Mouse (Mus musculus) megakaryocyte-erythroid progenitor cell, adult 5-6 weeks (primary cell): ENCODE data around the gene Gm10139. TPM values are rescaled to one million over a fixed set of nuclear protein-coding genes. Genes with fewer than 3 reads are reported as not detected.
"Not testable (repeated sequence)": the region's sequence is repeated elsewhere in the genome, so short reads cannot be mapped to it uniquely, and the experiment has no call there.

Source experiments
- ATAC-seq: replicated peaks from 2 replicates; pipeline ENCODE4 v1.8.0; 2016; ENCODE audit warnings: mild to moderate bottlenecking, inconsistent platforms; ENCODE audit not compliant: severe bottlenecking, poor library complexity, low FRiP score, low TSS enrichment
- total RNA-seq, 2 experiments: library from RNA; stranded (forward) in 1 of 2; stranded (reverse) in 1 of 2; fragments of 200-1000, 215-1000 nt in 1 of 2; fragments of >200 nt in 1 of 2; fragmentation: Nextera tagmentation in 1 of 2; gene quantifications; 2 replicates each; pipeline ENCODE4 v1.2.3; 2014 to 2017

The Gm10139 gene
- total RNA-seq (2014; fragmentation: Nextera tagmentation) = not detected in 2 replicates
- not detected in 2 replicates for total RNA-seq (2017)

DNA sequence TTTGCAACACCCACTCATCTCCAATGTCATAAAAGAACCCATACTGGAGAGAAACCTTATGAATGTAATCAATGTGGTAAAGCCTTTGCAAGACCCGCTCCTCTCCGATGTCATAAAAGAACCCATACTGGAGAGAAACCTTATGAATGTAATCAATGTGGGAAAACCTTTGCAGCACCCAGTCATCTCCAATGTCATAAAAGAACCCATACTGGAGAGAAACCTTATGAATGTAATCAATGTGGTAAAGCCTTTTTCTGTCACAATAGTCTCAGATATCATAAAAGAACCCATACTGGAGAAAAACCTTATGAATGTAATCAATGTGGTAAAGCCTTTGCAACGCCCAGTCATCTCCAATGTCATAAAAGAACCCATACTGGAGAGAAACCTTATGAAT lies at the start of gene Gm10139:
Gene Gm10139 (plus strand): TSS at position 301 of the 400 bp plus-strand sequence.
- not testable (repeated sequence) for ATAC-seq

DNA sequence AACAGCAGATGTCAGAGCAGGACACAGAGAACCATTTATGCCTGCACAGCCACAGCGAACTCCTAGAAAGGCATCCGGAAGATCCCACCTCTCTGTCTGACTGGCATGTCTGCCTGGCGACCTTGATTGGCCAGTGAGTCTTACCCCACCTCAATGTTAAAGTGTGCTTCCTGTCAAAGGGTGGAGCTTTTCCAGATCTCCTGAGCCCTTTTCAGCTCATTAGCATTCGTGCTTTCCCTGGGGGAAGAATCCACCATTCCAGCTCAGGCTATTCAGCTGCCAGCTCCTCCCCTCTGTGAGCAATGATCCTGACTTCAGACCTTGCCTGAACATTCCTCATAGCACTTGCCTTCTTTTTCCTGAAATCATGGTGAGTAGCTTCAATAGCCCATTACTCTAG lies 45.2 kb downstream of the Gm10139 start:
- not testable (repeated sequence) for ATAC-seq

Other genes with a start within 250 kb of the Gm10139 start
- 51.4 and 57.7 TPM in 2 replicates for gene Zfp369, start 233.9 kb upstream of the Gm10139 start, total RNA-seq (2014; fragmentation: Nextera tagmentation)
- 50.6 and 60.0 TPM in 2 replicates for gene Zfp369, start 233.9 kb upstream of the Gm10139 start, total RNA-seq (2017)